ENCODE assay signal across 7 mouse cellular contexts in genomic region chr8:110846405-110847170, GRCm38 (mm10). TPM values are rescaled to one million over a fixed set of nuclear protein-coding genes. Genes with fewer than 3 reads are reported as not detected.
DNase-seq lines count a peak whose midpoint lies in the region; ATAC-seq lines count a peak whose summit lies in the region.

TSS of gene Cog4 (plus strand) at chr8:110846600.
TSS of gene Sf3b3 (minus strand) at chr8:110846787.

- ATAC-seq in intestine, embryonic 15.5 days: peak; percentile 93

- H3K4me2 ChIP-seq in intestine, embryonic 15.5 days (replicated peaks): peak within 1 kb of the TSS; percentile 71

- peak within 1 kb of the TSS; percentile 86 for H3K9ac ChIP-seq in intestine, embryonic 15.5 days

- H3K36me3 ChIP-seq in intestine, embryonic 15.5 days: peaks cover 35% of the 10 kb centered on the region
- peaks cover 57% of the 10 kb centered on the region for H3K36me3 ChIP-seq in midbrain, embryonic 10.5 days

- DNase-seq in adrenal gland, adult 18-20 months (ENCODE audit: low spot score in 2 of 2): peak; percentile 78 to 80
- peak; percentile 94 for DNase-seq in embryo, embryonic 11 days
- peak; percentile 80 for DNase-seq in gastrocnemius, postnatal 36 days
- peak; percentile 87 to 90 for DNase-seq in left cerebral cortex, postnatal 25 days (ENCODE audit: low spot score in 2 of 2)
- DNase-seq in midbrain, embryonic 10.5 days (ENCODE audit: low spot score): peak; percentile 85
- DNase-seq in right cerebral cortex, postnatal 4 days: peak; percentile 79

- H3K4me1 ChIP-seq in intestine, embryonic 15.5 days (replicated peaks): peaks cover 10% of the 10 kb centered on the region; the same call in 1 of the 2 replicates
- peaks cover 26% of the 10 kb centered on the region for H3K4me1 ChIP-seq in midbrain, embryonic 10.5 days

- under 1% methylated on average over 53 of the region's 53 CpGs for WGBS in intestine, embryonic 15.5 days
- under 1% methylated on average over 53 of the region's 53 CpGs for WGBS in midbrain, embryonic 10.5 days

- peak within 1 kb of the TSS; percentile 79 for H3K4me3 ChIP-seq in intestine, embryonic 15.5 days (replicated peaks)
- H3K4me3 ChIP-seq in midbrain, embryonic 10.5 days: peak within 1 kb of the TSS; percentile 94

- H3K27me3 ChIP-seq in intestine, embryonic 15.5 days (replicated peaks): no peaks in the 10 kb centered on the region
- no peaks in the 10 kb centered on the region for H3K27me3 ChIP-seq in midbrain, embryonic 10.5 days (ENCODE audit: low read depth, poor library complexity, severe bottlenecking)

- intact Hi-C loops in gastrocnemius, postnatal 36 days (cut with DNase I): no loop called here
- intact Hi-C loops in left cerebral cortex, postnatal 25 days (cut with DNase I): loop anchor here (1.0 to 10.0 kb wide), 2 partner anchors 151 to 202 kb away; partner anchors contain the start of gene Ddx19a

- H3K27ac ChIP-seq in intestine, embryonic 15.5 days: peak within 1 kb of the TSS; percentile 74
- peak within 1 kb of the TSS; percentile 98 for H3K27ac ChIP-seq in midbrain, embryonic 10.5 days (replicated peaks)

- H3K9me3 ChIP-seq in intestine, embryonic 15.5 days: no peaks in the 10 kb centered on the region
- H3K9me3 ChIP-seq in midbrain, embryonic 10.5 days (replicated peaks): no peaks in the 10 kb centered on the region

RNA-seq across cellular contexts. Expression of gene Cog4, which starts in this region (rescaled TPM):
- total RNA-seq in adrenal gland, adult 18-20 months (2021): 10 to 100 TPM; 78.4 to 92.3 TPM
- 10 to 100 TPM; 57.2 to 59.1 TPM for total RNA-seq in gastrocnemius, postnatal 36 days (2021)
- polyA plus RNA-seq in intestine, embryonic 15.5 days (2015; fragmentation: Nextera tagmentation; extraction: Ambion mirVana): 69.0 and 69.5 TPM in 2 replicates
- 10 to 100 TPM; 55.8 to 56.3 TPM for total RNA-seq in left cerebral cortex, postnatal 25 days (2021)
- polyA plus RNA-seq in midbrain, embryonic 10.5 days (2016; fragmentation: Nextera tagmentation; extraction: Ambion mirVana): 75.4 and 78.2 TPM in 2 replicates

RNA-seq across cellular contexts. Expression of gene Sf3b3, which starts in this region (rescaled TPM):
- total RNA-seq in adrenal gland, adult 18-20 months (2021): 10 to 100 TPM; 54.0 to 65.8 TPM
- 10 to 100 TPM; 16.5 to 18.5 TPM for total RNA-seq in gastrocnemius, postnatal 36 days (2021)
- 123 and 126 TPM in 2 replicates for polyA plus RNA-seq in intestine, embryonic 15.5 days (2015; fragmentation: Nextera tagmentation; extraction: Ambion mirVana)
- 10 to 100 TPM; 61.5 to 61.7 TPM for total RNA-seq in left cerebral cortex, postnatal 25 days (2021)
- 222 and 225 TPM in 2 replicates for polyA plus RNA-seq in midbrain, embryonic 10.5 days (2016; fragmentation: Nextera tagmentation; extraction: Ambion mirVana)

Comparison
In these comparisons a context has a peak if more than half of its experiments do, and no peak if none do; other contexts are left out.
1. Peak in every context shown above with its lines: DNase-seq, ATAC-seq, H3K4me3 ChIP-seq and H3K27ac ChIP-seq.